Mouse (Mus musculus) ES-E14 (cell line): ENCODE results near the gene Pkd2l1.

Experiments used
- CHD2 ChIP-seq: IDR thresholded peaks from 2 replicates; pipeline ENCODE4 v1.6.1; 2014; ENCODE audit warnings: mild to moderate bottlenecking, low read depth, low read length, inconsistent platforms
- HCFC1 ChIP-seq: IDR thresholded peaks from 2 replicates; pipeline ENCODE4 v1.6.1; 2012; ENCODE audit warnings: low read length, inconsistent platforms, borderline replicate concordance; ENCODE audit not compliant: insufficient read depth
- MAFK ChIP-seq: IDR thresholded peaks from 2 replicates; pipeline ENCODE4 v1.6.1; 2014; ENCODE audit warnings: mild to moderate bottlenecking, low read depth, low read length, inconsistent platforms; ENCODE audit not compliant: insufficient read depth
- ZC3H11A ChIP-seq: IDR thresholded peaks from 2 replicates; pipeline ENCODE4 v1.6.1; 2012; ENCODE audit warnings: low read depth, mild to moderate bottlenecking, inconsistent platforms, low read length, borderline replicate concordance

- TF ChIP-seq ZC3H11A = no peak
- no peak for TF ChIP-seq MAFK
- no peak for TF ChIP-seq CHD2
- no peak for TF ChIP-seq HCFC1
These were observed 74.4 kb downstream of the Pkd2l1 start for GRCm38 (mm10) chr19:44117793-44118192.
